Mouse (Mus musculus): ENCODE results near the gene Wnt8b. TPM values are rescaled to one million over a fixed set of nuclear protein-coding genes. Genes with fewer than 3 reads are reported as not detected.
"Not testable (repeated sequence)": the region's sequence is repeated elsewhere in the genome, so short reads cannot be mapped to it uniquely, and the experiment has no call there.

Wnt8b gene
- not detected for total RNA-seq (2021)

DNA sequence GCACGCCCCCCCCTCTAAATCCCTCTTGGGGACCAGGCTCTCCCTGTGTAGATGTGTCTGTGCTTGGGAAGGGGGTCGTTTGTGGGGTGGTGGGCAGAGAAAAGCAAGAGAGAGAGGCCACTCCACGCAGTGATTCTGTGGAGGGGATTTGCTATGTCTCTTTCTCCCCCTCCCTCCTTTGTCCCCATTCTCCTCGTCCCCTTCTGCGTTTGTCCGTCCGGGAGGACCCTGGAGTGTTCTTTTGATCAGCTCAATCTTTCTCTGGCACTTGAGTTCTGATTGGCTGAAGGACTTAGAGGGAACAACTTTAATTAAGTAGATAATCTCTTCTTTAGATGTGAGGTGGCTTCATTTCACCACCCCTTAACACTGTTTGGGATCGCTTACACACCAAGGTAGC is at the start of gene Wnt8b:
Gene Wnt8b (plus strand): TSS at position 345 of the 400 bp plus-strand sequence.
- intact Hi-C loops (cut with DNase I), result loop anchor here (10.0 kb wide), 1 partner anchor 652 kb away; no protein-coding TSS in a partner anchor
- DNase-seq (ENCODE audit: low spot score in 2 of 2), result no peak

DNA sequence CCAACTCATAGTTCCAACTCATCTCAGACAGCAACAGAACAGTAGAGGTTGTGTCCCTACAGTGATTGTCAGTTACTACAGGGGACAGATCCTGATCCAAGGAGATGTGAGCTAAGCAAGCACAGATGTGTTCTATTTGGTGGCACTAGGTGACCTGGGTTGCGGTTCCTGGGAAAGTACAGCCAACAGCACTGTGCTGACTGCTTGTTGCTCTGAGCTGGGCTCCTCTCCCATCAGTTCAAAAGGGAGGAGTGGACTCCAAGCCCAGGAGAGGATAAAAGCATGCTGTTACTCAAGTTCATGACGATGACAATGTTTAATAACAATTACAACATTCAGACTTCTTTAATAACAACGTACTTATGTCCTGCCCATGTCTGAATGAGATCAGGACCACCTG is 47.5 kb upstream of the Wnt8b start:
- no peak for DNase-seq (ENCODE audit: low spot score in 2 of 2)
- intact Hi-C loops (cut with DNase I), result no loop called here

DNA sequence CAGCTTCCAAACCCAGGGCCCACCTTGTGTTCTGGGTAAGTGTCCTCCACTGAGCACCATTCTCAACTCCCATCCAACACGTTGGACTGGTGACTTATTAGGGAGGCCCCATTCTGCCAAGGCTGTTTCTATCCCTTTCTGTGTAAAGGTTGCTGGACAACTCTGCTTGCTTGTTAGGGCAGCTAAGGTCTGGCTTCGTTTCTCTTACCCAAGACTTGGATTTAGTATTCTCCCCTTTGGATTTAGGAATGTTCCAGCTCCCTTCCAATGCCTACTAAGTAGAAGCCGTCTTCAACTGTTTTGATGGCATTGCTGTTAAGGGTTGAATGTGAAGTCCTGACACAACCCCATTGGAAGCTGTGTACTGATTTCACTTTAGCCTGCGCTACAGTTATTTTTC is 45.3 kb upstream of the Wnt8b start:
- DNase-seq (ENCODE audit: low spot score in 2 of 2), result no peak
- intact Hi-C loops (cut with DNase I), result no loop called here

DNA sequence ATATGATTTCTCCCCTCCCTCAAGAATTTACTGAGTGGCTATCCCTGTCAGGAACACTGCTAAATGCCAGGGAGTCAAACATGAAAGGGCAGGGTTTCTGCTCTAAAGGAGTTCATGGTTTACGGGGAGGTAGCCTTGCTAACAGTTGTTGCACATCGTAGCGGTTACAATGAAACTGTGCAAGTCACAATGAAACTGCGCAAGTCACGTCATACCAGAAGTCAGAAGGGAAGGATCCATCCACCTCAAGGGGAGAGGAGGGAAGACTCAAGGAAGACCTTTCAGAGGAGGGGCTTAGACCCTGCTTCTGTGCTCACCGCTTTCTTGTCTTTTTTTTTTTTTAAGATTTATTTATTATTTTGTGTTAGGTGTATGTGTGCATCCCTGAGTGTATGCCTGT is 38.4 kb upstream of the Wnt8b start:
- DNase-seq (ENCODE audit: low spot score in 2 of 2), result no peak
- intact Hi-C loops (cut with DNase I), result loop anchor here (10.0 kb wide), 1 partner anchor 1350 kb away; no protein-coding TSS in a partner anchor

DNA sequence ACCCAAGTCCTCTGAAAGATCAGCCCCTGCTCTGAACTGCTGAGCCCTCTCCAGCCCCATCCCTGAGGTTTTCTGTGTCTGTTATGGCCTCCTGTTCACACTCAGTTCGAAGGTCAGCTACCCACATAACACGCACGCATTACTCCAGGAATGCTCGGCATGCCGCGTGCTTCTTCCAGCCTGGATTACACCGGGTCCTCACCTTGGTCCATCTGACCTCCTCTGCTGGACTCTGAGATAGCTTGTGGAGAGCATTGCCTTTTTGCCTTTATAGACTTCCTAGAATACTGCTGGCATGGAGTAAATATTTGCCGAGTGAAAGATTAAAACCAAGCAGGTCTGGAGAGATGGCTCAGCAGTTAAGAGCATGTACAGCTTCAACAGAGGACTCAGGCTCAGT is 37.9 kb upstream of the Wnt8b start:
- intact Hi-C loops (cut with DNase I), result loop anchor here (10.0 kb wide), 1 partner anchor 1349 kb away; no protein-coding TSS in a partner anchor
- DNase-seq (ENCODE audit: low spot score in 2 of 2), result no peak

DNA sequence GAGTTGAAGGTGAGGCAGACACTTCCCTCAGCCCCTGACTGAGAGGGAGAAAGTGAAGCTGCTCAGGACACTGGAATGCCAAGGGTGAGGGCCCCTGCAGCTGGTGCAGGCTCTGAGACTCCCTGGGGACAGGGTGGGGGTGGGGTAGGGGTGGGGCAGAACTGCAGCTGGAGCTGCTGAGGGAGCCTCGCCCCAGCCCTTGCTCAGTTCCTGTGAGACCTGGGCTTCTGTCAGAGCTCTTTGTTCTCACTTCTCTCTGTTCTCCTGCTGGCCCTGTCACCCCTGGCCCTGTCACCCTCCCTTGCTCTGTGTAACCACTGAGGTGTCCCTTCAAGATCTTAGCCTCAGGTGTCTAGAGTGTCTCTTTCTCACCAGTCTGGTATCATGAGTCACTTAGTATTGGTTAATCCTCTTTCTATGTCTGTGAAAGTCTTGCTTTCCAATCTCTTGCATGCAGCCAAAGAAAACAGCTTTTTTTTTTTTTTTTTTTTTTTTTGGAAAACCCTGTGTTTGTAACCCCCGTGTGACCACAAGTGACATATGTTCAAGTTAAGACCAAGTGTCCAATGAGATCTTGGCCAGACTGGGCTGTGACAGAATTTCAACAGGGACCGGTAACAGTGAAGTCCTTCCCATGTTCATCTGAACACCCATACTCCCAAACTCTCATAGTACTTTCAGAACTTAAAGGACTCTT is 35.8 kb upstream of the Wnt8b start:
- intact Hi-C loops (cut with DNase I), result loop anchor here (10.0 kb wide), 1 partner anchor 1347 kb away; no protein-coding TSS in a partner anchor

DNA sequence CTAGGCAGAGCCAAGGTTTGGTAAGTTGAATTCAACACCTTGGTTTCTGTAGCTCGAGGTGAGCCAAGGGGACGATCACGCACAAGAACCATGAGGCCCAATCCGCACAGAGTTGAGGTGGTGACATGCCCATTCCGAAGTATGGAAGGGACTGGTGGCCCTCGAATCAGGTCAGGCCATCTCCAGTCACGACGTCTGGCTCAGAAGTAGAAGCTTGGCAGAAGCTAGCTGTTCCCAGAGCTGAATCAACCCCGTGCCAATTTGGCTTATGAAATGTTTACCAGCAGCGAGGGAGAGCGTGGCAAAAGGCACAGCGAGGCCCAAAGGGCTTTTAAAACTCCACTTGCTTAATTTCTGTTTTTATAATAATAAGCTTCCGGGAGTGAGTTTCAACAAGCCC is 34.6 kb upstream of the Wnt8b start:
- DNase-seq (ENCODE audit: low spot score in 2 of 2), result peak in 1 of 2 experiments; percentile 15
- intact Hi-C loops (cut with DNase I), result loop anchor here (10.0 kb wide), 1 partner anchor 1346 kb away; no protein-coding TSS in a partner anchor

More for the DNA sequence above, 35.8 kb upstream of the Wnt8b start:
- DNase-seq (ENCODE audit: low spot score in 2 of 2), result no peak

DNA sequence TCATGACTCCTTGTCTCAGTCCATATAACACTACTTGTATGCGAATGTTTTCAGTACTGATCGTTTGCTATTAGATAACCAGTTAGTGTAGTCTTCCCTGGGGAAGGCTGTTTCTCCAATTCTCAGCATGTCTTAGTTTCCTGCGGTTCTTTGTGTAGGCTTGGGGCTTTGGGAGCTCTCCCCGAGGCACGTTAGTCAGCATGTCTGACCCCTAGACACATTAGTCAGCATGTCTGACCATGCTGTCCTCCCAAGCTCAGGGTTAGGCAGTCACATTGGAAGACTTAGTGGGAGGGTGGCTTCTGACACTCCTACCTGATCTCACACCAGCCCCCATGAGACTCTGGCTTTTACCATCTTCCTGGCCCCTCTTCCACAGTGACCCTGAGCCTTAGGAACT is 32.8 kb upstream of the Wnt8b start:
- intact Hi-C loops (cut with DNase I), result no loop called here

DNA sequence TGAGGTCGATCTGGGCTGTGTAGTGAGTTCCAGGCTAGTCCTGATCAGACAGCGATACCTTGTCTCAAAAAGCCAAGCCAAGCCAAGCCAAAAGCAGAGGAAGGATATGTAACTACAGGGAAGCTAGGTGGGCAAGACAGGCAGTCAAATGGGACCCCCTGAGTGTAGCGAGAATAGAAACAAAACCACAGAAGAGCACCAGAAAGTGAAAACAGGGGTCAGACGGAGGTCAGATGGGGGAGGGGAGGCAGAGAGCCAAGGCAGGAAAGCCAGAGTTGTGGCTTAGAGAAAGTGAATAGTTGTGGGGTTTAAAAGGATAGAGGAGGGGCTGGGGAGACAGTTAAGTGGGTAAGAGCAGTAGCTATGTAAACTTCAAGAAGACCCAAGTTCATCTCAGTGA is 31.8 kb upstream of the Wnt8b start:
- no peak for DNase-seq (ENCODE audit: low spot score in 2 of 2)
- intact Hi-C loops (cut with DNase I), result no loop called here

More for the DNA sequence above, 32.8 kb upstream of the Wnt8b start:
- no peak for DNase-seq (ENCODE audit: low spot score in 2 of 2)

DNA sequence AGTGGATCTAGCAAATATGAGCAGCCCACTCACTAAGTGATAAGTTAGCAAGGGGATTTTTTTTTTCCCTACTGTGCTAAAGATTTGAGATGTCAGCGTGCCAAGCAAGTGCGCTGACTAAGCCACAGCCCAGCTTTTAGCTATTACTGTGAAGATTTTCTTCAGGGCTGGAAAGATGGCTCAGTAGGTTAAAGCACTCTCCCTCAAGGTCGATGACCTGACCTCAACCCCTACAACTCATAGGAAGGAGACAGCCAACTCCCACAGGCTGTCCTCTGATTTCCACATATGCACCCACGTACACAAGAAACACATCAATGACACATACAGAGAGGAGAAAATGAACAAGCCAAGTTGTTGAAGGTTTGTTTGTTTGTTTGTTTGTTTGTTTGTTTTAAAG is 31.1 kb upstream of the Wnt8b start:
- no peak for DNase-seq (ENCODE audit: low spot score in 2 of 2)
- intact Hi-C loops (cut with DNase I), result no loop called here

DNA sequence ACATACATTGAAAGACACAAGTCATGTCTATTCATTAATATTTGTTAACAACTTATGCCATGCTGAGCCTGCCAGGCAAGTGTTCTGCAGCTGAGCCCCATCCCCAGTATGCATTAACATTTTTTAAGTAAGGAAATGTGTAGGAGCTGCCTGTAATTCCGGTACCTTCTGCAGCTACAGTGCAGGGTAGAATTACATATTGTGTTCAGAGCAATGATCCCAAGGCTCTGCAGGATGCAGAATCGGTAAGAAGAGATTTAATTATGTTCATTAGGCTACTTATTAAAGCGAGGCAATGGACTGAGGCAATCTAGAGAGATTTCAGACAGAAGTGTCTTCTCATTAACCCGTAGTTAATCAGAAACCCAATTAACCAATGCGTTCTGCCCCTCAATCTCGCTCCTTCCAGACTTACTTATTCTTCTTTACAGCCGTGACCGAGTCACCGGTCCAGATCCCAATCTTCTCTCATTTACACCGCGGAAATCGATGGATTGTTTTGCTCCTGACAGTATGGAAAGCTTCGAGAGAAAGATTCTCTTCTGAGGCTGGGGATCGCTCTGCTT is 27.2 kb upstream of the Wnt8b start:
- intact Hi-C loops (cut with DNase I); DNase-seq (ENCODE audit: low spot score in 2 of 2): not testable (repeated sequence)

DNA sequence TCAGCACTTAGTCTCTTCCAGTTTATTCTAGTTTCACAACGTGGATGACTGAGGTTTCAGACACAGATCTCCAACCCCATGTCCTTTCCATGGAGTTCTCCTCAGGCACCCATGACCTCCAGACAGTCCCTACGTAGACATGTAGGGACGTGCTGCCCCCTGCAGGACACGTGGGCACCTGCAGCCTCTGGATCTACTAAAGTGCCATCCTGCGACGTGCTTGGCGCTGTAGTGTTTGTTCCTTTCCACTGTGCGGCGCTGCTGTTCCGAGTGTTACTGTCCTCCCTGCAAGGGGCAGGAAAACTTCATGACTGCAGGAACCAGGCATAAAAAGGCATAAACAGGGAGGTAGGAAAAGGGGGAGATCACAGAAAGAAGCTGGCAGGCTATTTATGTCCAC is 19.1 kb upstream of the Wnt8b start:
- intact Hi-C loops (cut with DNase I), result loop anchor here (2.0 to 5.0 kb wide), 2 partner anchors 58 to 71 kb away; partner anchors contain the start of gene Sec31b
- DNase-seq (ENCODE audit: low spot score in 2 of 2), result peak; percentile 62 to 66

DNA sequence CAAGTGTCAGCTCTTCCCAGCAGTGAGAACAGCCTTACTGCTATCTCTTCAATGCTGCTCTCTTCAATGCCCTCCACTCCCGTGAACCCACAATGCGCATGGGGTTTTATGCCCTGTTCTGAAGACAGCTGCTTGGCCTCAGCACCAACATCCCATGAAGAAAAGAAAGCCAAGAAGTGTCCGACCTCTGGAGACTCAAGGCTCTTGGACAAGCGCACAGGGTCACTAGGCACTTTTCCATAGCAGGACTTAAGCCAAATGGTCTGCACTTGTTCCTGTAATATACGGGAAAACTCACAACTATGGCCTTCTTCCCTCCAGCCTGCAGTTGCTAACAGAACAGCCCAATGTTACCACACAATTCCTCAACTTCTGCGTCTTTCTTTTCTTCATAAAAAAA is 18.0 kb upstream of the Wnt8b start:
- intact Hi-C loops (cut with DNase I), result loop anchor here (2.0 kb wide), 1 partner anchor 70 kb away; the partner anchor contains the start of gene Sec31b
- no peak for DNase-seq (ENCODE audit: low spot score in 2 of 2)

DNA sequence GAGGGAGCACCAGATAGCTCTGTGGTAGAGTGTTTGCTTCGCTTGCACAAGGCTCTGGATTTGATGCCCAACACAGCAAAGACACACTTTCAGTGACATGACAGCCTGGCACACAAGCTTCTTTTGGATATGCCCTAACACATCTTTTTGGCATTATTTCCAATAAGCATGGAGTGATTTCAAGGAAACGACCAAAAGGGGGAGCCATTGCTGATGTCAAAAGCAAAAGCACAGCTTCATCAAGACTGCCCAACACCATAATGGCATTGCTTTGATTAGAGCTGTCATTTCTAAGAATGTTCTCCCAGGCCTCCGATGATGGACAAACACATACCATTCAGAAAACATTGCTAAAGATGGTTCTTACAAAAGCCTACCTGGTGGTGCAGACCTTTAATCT is 16.7 kb upstream of the Wnt8b start:
- intact Hi-C loops (cut with DNase I), result no loop called here
- no peak for DNase-seq (ENCODE audit: low spot score in 2 of 2)

DNA sequence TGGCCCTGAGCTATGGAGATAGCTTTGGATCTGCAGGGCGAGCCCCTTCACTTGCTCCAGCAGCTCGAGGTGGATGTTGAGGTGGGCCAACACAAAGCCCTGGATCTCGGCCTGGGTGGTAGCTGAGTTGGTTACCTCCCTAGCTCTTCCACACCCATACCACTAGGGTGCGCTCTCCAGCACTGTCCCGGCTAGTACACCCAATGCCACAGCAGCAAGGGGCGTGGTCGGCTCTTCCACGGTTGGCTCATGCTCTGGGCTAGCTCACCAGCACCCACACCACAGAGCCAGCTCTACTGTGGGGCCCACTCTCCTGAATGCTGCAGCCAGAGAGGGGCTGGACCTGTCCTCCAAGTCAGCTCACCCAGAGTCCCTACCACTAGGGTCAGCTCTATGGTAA is 6.0 kb upstream of the Wnt8b start:
- DNase-seq (ENCODE audit: low spot score in 2 of 2), result peak in 1 of 2 experiments; percentile 15
- intact Hi-C loops (cut with DNase I), result no loop called here

DNA sequence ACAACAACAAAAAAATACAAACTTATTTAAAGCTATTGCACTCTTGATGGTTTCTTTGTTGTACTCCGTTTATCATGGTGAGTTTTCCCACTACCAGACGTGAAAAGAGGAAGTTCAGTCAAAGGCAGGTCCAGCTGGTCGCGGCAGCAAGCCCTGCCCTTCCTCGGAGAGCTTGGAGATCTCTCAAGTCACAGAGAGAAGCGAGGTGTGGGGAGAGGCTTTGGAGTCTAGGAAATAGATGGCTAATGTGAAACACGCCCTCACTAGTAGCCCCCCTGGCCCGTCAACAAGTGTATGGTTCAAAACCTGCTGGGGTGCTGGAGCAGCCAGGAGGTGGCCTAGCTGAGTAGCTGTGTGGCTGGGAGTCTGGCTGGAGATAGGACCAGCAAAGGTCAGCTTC is 3.2 kb downstream of the Wnt8b start:
- DNase-seq (ENCODE audit: low spot score in 2 of 2), result no peak
- intact Hi-C loops (cut with DNase I), result loop anchor here (10.0 kb wide), 1 partner anchor 648 kb away; no protein-coding TSS in a partner anchor

DNA sequence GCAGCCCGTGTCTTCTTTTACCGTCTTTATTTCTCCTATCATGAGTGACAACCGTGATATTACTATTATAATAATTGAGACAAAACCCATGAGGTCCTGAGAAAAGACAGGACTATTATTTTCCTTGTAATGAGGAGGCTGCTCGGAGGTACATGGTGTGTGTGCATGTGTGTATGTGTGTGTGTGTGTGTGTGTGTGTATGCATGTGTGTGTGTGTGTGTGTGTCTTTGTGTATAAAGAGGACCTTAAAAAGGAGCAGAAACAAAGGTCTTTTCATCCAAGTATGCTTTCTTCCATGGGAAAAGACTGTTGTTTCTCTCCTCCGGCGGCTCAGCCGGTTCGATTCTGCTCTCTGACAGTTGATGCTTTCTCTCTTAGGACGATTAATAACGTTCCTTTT is 3.7 kb downstream of the Wnt8b start:
- intact Hi-C loops (cut with DNase I), result loop anchor here (10.0 kb wide), 1 partner anchor 648 kb away; no protein-coding TSS in a partner anchor
- no peak for DNase-seq (ENCODE audit: low spot score in 2 of 2)

DNA sequence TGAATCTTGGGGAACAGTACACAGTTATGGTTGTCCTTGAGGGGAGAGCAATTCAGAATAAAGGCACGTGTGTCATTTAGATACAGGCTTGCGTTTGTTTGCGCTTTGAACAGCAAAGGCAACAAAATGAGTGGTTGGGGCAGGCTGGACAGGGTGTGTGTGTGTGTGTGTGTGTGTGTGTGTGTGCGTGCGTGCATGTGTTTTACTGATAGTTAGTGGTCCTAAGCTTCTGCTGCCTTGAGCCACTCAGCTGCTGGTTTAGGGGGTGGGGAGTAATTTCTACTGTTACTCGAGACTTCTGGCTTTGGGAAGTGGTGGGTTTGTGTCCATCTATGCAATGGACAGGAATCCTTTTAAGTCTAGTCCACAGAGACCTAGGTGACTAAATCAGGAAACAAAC is 5.7 kb downstream of the Wnt8b start:
- intact Hi-C loops (cut with DNase I), result loop anchor here (10.0 kb wide), 1 partner anchor 646 kb away; no protein-coding TSS in a partner anchor
- no peak for DNase-seq (ENCODE audit: low spot score in 2 of 2)

DNA sequence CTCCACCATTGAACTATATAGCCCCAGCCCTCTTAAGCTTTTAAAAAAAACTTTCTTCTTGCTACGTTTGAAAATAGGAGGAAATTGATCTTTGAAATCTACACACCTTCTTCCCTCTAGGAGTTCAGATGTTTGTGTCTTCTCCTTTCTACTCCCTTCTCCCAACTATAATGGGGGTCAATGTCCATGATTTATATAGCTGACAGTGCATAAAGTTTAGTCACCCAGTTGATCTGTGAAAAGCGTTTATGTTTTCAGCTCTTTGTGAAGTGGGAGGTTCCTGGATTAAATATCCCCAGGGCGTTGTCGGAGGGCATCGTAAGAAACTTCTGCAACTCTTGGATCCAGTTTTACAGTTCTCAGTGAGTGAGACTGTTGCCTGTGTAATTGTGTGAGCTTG is 7.0 kb downstream of the Wnt8b start:
- intact Hi-C loops (cut with DNase I), result no loop called here
- DNase-seq (ENCODE audit: low spot score in 2 of 2), result no peak

DNA sequence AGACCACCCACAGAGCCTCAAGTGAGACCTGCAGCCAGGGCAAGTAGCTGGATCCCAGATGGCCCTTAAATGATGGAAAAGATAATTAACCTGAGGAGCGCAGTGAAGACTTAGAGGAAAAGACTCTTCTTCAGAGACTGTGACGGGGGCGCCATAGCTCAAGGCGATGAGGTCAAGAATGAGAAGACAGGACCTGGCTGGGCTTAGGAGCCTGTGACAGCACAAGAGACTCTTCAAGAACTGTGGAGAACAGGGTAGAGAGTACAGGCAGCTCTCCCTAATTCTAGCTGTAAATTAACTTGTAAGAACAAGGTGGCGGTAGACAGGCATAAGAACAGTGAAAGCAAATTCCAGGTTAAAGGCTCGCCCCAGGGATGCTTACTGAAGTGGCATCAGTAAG is 8.7 kb downstream of the Wnt8b start:
- DNase-seq (ENCODE audit: low spot score in 2 of 2), result no peak

DNA sequence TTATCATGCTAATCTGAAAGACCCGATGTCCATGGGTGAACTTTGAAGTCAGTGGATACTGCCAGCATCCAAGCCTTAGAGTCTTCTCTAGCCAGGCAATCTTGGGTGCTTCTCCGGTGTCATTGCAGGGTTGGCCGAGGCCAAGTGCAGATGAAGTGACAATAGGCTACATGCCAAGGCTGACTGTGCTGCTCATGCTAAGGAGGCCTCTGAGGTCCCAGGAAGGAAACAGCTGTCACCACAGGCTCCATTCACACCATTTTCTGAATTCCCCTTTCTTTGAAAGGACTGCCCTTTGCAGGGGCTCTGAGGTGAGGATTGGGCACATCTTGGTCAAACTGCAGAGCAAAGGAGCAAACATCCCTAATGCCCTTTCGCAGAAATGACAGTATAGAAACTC is 9.5 kb downstream of the Wnt8b start:
- DNase-seq (ENCODE audit: low spot score in 2 of 2), result no peak
- intact Hi-C loops (cut with DNase I), result no loop called here

More for the DNA sequence above, 8.7 kb downstream of the Wnt8b start:
- intact Hi-C loops (cut with DNase I), result no loop called here

Measured in left cerebral cortex, postnatal 25 days (tissue).